Mouse (Mus musculus) colon, adult 2 months (tissue): ENCODE measurements around the gene Cldn34a. TPM values are rescaled to one million over a fixed set of nuclear protein-coding genes. Genes with fewer than 3 reads are reported as not detected.

Experiments
- polyA plus RNA-seq: library from polyadenylated mRNA; depleted of rRNA; stranded (reverse); fragments of >200 nt; gene quantifications from 2 replicates; pipeline ENCODE4 v1.2.3, GENCODE M21; 2012; rRNA removed

Gene Cldn34a
- polyA plus RNA-seq, result not detected in 2 replicates

GRCm38 (mm10) chrX:152563034-152563433 is at the start of gene Cldn34a:
Gene Cldn34a, plus strand, starts transcription at chrX:152563334.

Other genes starting within 250 kb of the Cldn34a start
- 2.1 and 2.2 TPM in 2 replicates for gene Kantr, start 235.8 kb upstream of the Cldn34a start, polyA plus RNA-seq
- 9.8 and 13.0 TPM in 2 replicates for gene Tspyl2, start 220.9 kb upstream of the Cldn34a start, polyA plus RNA-seq
- 0.97 and 2.1 TPM in 2 replicates for gene Gpr173, start 194.6 kb upstream of the Cldn34a start, polyA plus RNA-seq
- 6.8 and 8.4 TPM in 2 replicates for gene Shroom2, start 206.1 kb downstream of the Cldn34a start, polyA plus RNA-seq
- gene Gpr143, start 218.6 kb downstream of the Cldn34a start, polyA plus RNA-seq, result not detected in 2 replicates